Mouse (Mus musculus): ENCODE data around the gene Sh3rf1.
"Not testable (repeated sequence)": the region's sequence is repeated elsewhere in the genome, so short reads cannot be mapped to it uniquely, and the experiment has no call there.

The Sh3rf1 gene

GRCm38 (mm10) chr8:61374059-61374755, 150.5 kb downstream of the Sh3rf1 start:
- no peak for DNase-seq (ENCODE audit: low spot score)

DNA sequence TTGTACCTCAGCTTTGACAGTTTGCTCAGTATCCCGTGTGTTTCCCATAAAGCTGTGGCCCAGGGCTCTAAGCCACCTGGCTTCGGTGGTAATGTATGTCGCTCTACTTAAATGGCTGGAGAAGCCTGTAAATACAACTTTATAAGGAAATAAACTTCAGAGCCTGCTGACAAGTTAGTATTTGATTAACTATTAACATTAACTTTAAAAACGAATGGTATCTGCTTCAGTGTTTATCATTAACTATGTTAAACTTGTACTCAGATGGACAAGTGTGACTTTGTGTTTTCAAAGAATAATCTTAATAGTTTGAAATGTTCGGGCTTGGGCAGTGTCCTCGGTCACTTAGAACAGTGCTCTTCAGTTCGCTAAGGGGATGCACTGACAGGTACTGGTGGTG, 151.5 kb downstream of the Sh3rf1 start:
- DNase-seq (ENCODE audit: low spot score): no peak

GRCm38 (mm10) chr8:61378847-61379698, 155.4 kb downstream of the Sh3rf1 start:
- DNase-seq (ENCODE audit: low spot score): no peak

- no peak for DNase-seq (ENCODE audit: low spot score)
Measured at GRCm38 (mm10) chr8:61384536-61384935, 160.9 kb downstream of the Sh3rf1 start.

DNA sequence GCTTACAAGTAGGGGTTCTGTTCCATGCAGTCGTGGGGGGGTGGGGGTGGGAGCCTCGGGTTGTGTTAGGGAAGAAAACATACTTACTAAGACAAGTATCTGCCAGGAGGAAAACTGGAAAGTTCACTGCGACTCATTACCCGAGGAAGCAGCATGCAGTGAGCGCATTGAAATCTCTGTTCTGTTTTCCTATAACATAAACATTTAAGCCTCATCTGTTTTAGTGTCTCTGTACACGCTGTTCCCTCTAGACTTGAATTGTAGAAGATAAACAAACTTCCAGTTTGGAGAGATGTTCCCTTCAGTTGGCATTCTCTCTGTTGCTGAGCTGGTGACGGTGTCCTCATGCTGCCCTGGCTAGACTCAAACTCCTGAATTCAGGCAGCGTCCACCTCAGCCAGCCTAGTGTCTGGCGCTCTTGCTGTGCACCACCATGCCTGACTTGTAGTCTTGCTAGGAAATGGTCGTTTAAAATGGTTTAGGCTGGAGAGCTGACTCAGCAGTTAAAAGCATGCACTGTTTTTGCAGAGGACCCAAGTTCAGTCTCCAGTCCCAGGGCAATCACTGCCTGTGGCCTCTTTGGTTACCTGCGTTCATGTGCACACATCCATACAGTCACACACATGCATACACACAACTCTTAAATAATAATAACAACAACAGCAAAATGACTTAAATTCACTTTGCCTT, 162.0 kb downstream of the Sh3rf1 start:
- DNase-seq (ENCODE audit: low spot score): no peak

GRCm38 (mm10) chr8:61386645-61387044, 163.0 kb downstream of the Sh3rf1 start:
- peak; percentile 30 for DNase-seq (ENCODE audit: low spot score)

GRCm38 (mm10) chr8:61387501-61387963, 163.9 kb downstream of the Sh3rf1 start:
- DNase-seq (ENCODE audit: low spot score): peak; percentile 60

DNA sequence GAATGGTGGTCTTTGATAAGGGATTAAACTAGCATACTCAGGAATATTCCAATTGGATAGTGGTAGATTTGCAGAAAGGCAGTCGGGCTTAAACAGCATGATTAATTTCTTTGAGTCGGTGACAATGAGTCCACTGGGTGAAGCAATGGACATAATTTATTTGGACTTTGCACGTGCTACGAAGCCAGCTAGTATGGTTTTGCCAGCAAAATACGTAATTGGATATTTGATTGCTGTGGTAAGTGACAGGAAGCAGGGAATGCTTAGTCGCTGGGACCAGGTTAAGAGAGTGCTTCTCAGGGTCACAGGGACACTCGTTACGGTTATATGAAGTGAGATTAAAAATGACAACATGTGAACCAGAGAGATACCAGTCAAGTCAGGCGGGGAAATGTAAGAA, 164.7 kb downstream of the Sh3rf1 start:
- no peak for DNase-seq (ENCODE audit: low spot score)

DNA sequence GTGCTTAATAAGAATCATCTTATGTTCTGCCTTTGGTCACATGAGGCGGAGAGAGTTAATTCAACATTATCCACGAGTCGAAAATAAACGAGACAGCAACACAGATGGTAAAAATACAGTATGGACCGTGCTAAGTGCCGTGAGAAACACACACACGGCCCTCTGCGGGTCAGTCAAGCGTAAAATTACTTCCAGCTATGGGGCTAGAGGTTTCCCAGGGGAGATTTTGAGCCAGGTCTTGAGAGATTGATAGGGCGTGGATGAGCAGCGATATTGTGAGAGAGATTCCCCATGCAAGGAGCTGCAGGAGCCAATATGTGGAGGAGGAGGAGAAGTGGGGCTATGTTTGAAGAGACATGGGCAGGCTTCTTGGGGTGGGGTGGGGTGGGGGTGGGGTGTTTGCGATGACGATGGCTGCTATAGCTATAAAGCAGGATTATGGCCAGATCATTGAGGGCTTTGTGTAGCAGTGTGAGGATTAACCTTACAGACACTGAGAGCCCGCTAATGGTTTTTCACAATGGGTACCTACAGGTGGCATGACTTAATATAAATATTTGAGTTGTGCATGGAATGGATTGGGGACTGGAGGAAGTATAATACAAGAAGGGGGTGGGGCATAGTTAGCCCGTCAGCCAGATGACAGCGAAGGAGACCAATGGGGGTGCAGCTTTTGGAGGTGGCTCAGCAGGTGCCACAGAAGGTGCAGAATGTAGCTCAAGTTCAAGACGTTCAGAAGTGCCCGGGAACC, 166.8 kb downstream of the Sh3rf1 start:
- no peak for DNase-seq (ENCODE audit: low spot score)

DNA sequence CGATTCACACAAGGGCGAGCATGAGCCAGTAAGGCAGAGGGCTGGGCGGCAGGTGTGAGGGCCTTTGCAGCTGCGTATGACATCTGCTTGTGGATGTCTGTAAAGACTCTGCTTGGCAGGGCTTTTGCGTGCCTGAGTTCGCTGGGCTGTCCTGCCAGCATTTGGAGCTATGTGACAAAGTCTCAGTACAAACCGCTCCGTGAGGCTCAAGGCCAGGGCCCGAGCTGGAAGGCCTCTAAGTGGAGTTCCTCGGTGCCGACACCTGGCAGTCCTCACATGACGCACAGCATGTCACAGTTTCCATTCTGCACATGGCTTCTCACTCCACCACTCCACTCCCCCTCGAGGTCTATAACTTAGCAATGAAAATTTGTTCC, 167.4 kb downstream of the Sh3rf1 start:
- peak; percentile 32 for DNase-seq (ENCODE audit: low spot score)

GRCm38 (mm10) chr8:61397139-61397538, 173.5 kb downstream of the Sh3rf1 start:
- peak; percentile 35 for DNase-seq (ENCODE audit: low spot score)

- peak; percentile 66 for DNase-seq (ENCODE audit: low spot score)
Measured at GRCm38 (mm10) chr8:61397755-61398154, 174.1 kb downstream of the Sh3rf1 start.

DNA sequence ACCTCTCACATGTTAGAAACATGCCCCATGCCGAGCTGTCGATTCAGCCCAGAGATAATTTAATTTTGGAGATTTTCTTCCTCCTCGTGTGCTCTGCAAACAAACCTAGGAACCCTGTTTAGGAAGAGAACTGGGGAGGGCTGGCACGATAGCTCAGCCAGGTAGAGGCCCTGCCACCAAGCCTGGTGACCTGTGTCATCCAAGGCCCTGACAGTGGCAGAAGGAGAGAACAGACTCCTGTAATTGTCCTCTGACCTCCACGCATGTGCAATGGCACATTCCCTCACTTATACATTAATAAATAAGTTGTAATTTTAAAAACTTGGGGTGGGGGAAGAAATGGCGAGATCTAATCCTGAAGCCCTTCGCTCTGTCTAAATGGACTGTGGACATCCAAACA, 179.2 kb downstream of the Sh3rf1 start:
- no peak for DNase-seq (ENCODE audit: low spot score)

DNA sequence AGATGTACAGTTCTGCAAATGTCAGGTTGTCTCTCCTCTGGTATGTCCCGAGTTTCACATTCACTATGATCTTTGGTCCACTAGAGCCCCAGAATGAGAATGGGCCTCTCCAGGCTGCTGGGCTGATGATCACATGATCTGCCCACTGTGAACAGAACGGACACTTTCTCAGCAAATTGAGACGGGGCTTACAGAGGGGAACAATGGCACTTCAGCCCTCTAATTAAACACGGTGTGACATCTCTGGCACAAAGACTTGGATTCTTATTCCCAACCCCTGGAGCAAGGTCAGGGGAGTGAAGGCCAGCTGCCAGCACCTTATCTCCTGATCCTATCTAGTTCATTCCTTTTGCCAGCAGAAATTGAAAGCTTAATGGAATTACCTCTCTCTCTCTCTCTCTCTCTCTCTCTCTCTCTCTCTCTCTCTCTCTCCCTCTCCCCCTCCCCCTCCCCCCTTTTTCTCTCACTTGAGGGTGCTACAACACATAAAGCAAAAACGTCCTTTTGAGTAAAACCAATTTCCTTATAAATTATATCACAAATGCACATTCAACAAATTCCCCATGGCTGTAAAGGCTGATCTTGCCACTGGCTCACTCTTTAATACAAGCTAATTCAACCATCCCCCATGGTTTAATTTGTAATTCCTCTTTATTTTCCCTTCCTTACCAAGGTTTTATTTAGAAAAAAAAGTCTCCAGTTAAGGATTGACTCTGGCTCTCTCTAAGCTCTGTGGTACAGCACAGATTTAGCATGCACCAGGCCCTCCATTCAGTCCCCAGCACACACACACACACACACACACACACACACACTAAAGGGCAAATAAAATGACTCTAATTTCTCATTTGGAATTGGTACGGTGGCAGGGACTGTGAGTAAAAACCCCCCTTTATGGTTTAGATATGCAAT, 179.8 kb downstream of the Sh3rf1 start:
- DNase-seq (ENCODE audit: low spot score): no peak

DNA sequence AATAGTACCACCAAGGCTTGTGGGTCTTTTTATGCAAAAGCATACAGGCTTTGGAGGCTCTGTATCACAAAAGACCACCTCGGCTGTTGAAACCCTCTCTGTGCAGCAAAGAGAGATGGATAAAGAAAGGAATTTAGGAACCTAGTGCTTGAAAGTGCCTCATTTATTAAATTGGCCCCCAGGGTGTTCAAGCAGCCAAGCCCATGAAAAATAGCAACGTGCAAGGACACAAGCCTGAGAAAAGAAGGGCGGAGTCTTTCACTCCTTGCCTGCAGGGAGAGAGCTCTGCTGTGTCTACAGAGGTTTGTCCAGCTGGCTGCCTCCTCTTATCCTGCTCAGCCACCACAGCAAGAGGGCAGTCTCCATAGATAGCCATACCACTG, 180.5 kb downstream of the Sh3rf1 start:
- DNase-seq (ENCODE audit: low spot score): no peak

GRCm38 (mm10) chr8:61409081-61409480, 185.4 kb downstream of the Sh3rf1 start:
- DNase-seq (ENCODE audit: low spot score): no peak

DNA sequence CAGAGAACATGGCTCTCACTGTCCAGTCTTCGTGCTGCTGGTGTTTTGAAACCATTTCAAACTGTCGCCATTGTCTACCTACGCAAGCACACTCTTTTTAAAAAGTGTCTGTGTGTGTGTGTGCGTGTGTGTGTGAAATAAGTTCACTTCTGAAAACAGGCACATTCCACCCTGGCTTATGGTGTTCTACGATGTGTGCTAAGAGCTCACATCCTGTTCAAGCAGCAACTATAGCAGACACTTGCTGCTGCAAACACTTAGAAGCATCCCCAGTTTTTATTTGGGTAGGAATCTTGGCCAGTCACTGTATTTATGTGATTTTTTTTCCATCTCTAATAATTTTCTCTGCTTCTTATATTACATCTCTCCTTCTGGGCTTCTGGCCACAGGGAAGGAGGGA, 186.0 kb downstream of the Sh3rf1 start:
- DNase-seq (ENCODE audit: low spot score): not testable (repeated sequence)

DNA sequence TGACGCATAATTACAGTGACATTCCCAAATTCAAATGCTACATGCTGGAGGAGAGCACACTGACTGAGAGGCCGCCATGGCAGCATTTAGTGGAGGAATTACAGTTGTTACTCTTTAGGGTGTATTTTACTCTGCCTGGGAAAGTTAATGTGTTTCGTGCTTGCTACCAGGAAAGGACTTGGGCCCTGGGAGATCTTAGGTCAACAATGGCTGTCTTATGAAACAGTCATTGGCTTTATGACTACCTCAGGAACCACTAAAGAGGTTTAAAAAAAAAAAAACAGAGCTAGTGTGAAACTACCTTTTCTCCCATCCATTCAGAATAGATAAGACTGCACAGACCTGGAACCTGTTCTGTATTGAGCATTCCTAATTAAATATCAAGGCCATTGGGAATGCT, 195.8 kb downstream of the Sh3rf1 start:
- DNase-seq (ENCODE audit: low spot score): no peak

- DNase-seq (ENCODE audit: low spot score): no peak
Measured at GRCm38 (mm10) chr8:61420166-61420565, 196.5 kb downstream of the Sh3rf1 start.

DNA sequence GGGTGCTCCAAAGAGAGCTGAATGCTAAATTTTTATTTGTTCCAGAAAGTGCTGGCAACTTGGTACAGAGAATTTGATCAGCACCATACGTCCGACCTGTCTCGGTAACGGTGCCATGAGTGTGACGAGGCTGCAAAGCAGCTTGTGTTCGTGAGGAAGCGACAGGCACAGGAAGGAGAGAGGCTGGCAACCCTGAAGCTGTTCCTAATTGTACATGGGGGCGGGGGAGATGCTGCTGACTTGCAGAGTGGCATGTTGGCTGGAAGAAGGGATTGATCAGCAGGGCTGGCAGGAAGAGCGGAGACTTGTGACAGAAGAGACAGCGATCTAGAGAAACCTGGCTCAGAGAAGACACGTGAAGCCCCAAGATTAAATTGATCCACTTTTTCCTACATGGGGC, 197.9 kb downstream of the Sh3rf1 start:
- DNase-seq (ENCODE audit: low spot score): no peak

DNA sequence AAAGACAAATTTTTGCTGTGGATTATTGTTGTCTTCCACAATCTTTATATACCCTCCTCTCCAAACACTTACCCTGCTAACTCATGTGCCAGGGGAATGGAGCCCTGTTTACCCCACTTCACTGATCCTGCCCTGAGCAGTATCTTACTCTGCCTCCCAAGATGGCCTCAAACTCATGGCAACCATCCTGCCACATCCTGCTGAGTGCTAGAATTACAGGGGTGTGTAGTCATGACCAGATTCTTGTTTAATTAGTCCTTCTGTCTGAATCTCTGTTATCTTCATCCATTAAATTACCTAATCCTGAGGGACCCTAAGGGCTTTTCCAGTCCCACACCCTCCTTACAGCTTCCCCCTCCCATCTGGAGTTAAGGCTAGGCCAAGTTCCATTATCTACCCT, 201.5 kb downstream of the Sh3rf1 start:
- no peak for DNase-seq (ENCODE audit: low spot score)

Measured in lung, postnatal 25 days (tissue).